In the genomic region with DNA sequence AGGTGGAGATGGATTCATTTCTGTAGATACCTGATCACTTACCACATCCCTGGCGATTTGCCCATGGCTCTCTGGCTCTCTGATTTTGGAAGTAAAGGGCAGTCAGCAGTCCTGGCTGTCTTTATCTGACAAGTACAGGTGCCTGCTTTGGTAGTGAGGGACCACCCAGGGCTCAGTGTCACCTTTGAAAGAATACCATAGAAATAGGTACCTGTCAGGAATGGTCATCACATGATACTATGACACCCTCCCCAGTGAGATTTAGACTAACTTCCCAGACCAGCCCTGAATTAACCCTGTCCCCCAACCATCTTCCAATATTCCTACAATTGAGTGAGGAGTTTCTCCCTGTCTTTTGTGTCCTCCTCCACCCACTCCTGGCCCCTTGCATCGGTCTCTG, we compare ENCODE assay signal across 21 mouse cellular contexts. TPM values are rescaled to one million over a fixed set of nuclear protein-coding genes. Genes with fewer than 3 reads are reported as not detected.
"Had no signal": no experiment of that assay in that cellular context is flagged by ENCODE, and none has a peak within 500 bp of the region (broad histone marks: within the 10 kb centered on the region; RNA-seq: fewer than 3 reads in every experiment).

Gene C1s2, minus strand, starts transcription at position 101 of the 400 bp plus-strand sequence.

RNA-seq across cellular contexts. Expression of gene C1s2, which starts in this region (rescaled TPM):
- total RNA-seq: megakaryocyte progenitor cell, adult 5-6 weeks; megakaryocyte, adult 5-6 weeks; megakaryocyte-erythroid progenitor cell, adult 5-6 weeks; midbrain, postnatal 0 days; monocyte, adult 5-6 weeks had no signal
- polyA plus RNA-seq: limb, embryonic 10.5 days; limb, embryonic 11.5 days; limb, embryonic 12.5 days; limb, embryonic 13.5 days; limb, embryonic 15.5 days; liver, adult 2 months; liver, embryonic 11.5 days; liver, embryonic 12.5 days; liver, embryonic 13.5 days; liver, embryonic 15.5 days; liver, postnatal 0 days; lung, embryonic 14.5 days; macrophage; midbrain, embryonic 11.5 days; midbrain, embryonic 12.5 days; neural tube, embryonic 11.5 days had no signal
